Mouse (Mus musculus) forebrain, embryonic 16.5 days (tissue): ENCODE data around the gene Osbpl5. TPM values are rescaled to one million over a fixed set of nuclear protein-coding genes. Genes with fewer than 3 reads are reported as not detected.
"Not testable (repeated sequence)": the region's sequence is repeated elsewhere in the genome, so short reads cannot be mapped to it uniquely, and the experiment has no call there.

Source experiments
- ATAC-seq: fragments of 200-750 bp; cut with Nextera tagmentation; 2 replicates; pipeline ENCODE4 v1.8.0; 2017; ENCODE audit warnings: mild to moderate bottlenecking, moderate library complexity
- H3K27ac ChIP-seq: fragments of 300-500 bp; sonication (generic); 2 replicates; pipeline ENCODE4 v1.5.1; 2014; ENCODE audit warnings: low read length, control low read depth
- H3K27me3 ChIP-seq: fragments of 300-500 bp; sonication (generic); replicated peaks from 2 replicates; pipeline ENCODE4 v1.6.1; 2014; ENCODE audit warnings: low read length; ENCODE audit not compliant: control insufficient read depth, insufficient read depth
- H3K36me3 ChIP-seq: fragments of 300-500 bp; sonication (generic); 2 replicates; pipeline ENCODE4 v1.6.1; 2014; ENCODE audit not compliant: control insufficient read depth, insufficient read depth
- H3K4me1 ChIP-seq: fragments of 300-500 bp; sonication (generic); replicated peaks from 2 replicates; pipeline ENCODE4 v1.6.1; 2014; ENCODE audit warnings: low read length; ENCODE audit not compliant: control insufficient read depth, insufficient read depth
- H3K4me2 ChIP-seq: fragments of 300-500 bp; sonication (generic); 2 replicates; pipeline ENCODE4 v1.6.1; 2014; ENCODE audit warnings: mild to moderate bottlenecking, low read length, control low read depth
- H3K4me3 ChIP-seq: fragments of 300-500 bp; sonication (generic); replicated peaks from 2 replicates; pipeline ENCODE4 v1.5.1; 2014; ENCODE audit warnings: mild to moderate bottlenecking, low read length, control low read depth
- H3K9ac ChIP-seq: fragments of 300-500 bp; sonication (generic); replicated peaks from 2 replicates; pipeline ENCODE4 v1.6.1; 2014; ENCODE audit warnings: low read depth, low read length, control low read depth
- H3K9me3 ChIP-seq: fragments of 300-500 bp; sonication (generic); 2 replicates; pipeline ENCODE4 v1.6.1; 2016; ENCODE audit warnings: low read length; ENCODE audit not compliant: control insufficient read depth
- WGBS: fragments of 180-500 bp; shearing (Covaris S2); extraction: QIAGEN DNeasy Blood & Tissue Kit; methylation state at CpG from one replicate; pipeline ENCODE4 v1.1.7; 2014; 5-methylcytosine and 5-hydroxymethylcytosine counted together
- polyA plus RNA-seq: library from polyadenylated mRNA; unstranded; fragments of >200 nt; fragmentation: Nextera tagmentation; extraction: Ambion mirVana; gene quantifications from 2 replicates; pipeline ENCODE4 v1.2.1, GENCODE M21; 2015

The Osbpl5 gene
- polyA plus RNA-seq, 1 experiment from 2014 or later = 35.8 TPM

- 85% methylated on average over 1 of the region's 1 CpGs for whole genome bisulfite sequencing
- no peak for ATAC-seq
- Histone ChIP-seq H3K27me3 (peaks cover 3% of the 10 kb centered on the region; the same call in 1 of the 2 replicates), H3K27ac (no peak overlapping the region), H3K4me3 (no peak overlapping the region), H3K36me3 (no peaks in the 10 kb centered on the region), H3K9ac (no peak overlapping the region), H3K4me2 (no peak overlapping the region), H3K9me3 (no peaks in the 10 kb centered on the region), H3K4me1 (peaks cover 7% of the 10 kb centered on the region)
Measured at GRCm38 (mm10) chr7:143681566-143681965, 75.2 kb downstream of the Osbpl5 start.

- not testable (repeated sequence) for ATAC-seq, H3K4me3 ChIP-seq, H3K9me3 ChIP-seq, H3K4me1 ChIP-seq, H3K27ac ChIP-seq, H3K27me3 ChIP-seq, H3K4me2 ChIP-seq, H3K36me3 ChIP-seq, H3K9ac ChIP-seq
- WGBS = 61% methylated on average over 2 of the region's 2 CpGs
Measured at GRCm38 (mm10) chr7:143680836-143681235, 75.9 kb downstream of the Osbpl5 start.

GRCm38 (mm10) chr7:143679650-143680049, 77.1 kb downstream of the Osbpl5 start:
- H3K4me3 ChIP-seq, H3K4me2 ChIP-seq, H3K27me3 ChIP-seq, H3K9ac ChIP-seq, H3K27ac ChIP-seq, H3K9me3 ChIP-seq, ATAC-seq, H3K4me1 ChIP-seq, H3K36me3 ChIP-seq: not testable (repeated sequence)
- 76% methylated on average over 2 of the region's 2 CpGs for WGBS

GRCm38 (mm10) chr7:143666427-143667311, 90.1 kb downstream of the Osbpl5 start:
- ATAC-seq = no peak
- no peaks in the 10 kb centered on the region for H3K4me1 ChIP-seq

GRCm38 (mm10) chr7:143663470-143663869, 93.3 kb downstream of the Osbpl5 start:
- no peaks in the 10 kb centered on the region for H3K9me3 ChIP-seq
- no peak overlapping the region for H3K9ac ChIP-seq
- H3K27me3 ChIP-seq = no peaks in the 10 kb centered on the region
- no peak overlapping the region for H3K27ac ChIP-seq
- no peaks in the 10 kb centered on the region for H3K4me1 ChIP-seq
- H3K36me3 ChIP-seq = no peaks in the 10 kb centered on the region
- no peak overlapping the region for H3K4me3 ChIP-seq
- 86% methylated on average over 2 of the region's 2 CpGs for WGBS
- no peak overlapping the region for H3K4me2 ChIP-seq
- ATAC-seq = no peak

More at GRCm38 (mm10) chr7:143666427-143667311, 90.1 kb downstream of the Osbpl5 start:
- H3K36me3 ChIP-seq = no peaks in the 10 kb centered on the region
- no peak overlapping the region for H3K27ac ChIP-seq
- H3K4me3 ChIP-seq = no peak overlapping the region
- H3K9ac ChIP-seq = no peak overlapping the region
- no peak overlapping the region for H3K4me2 ChIP-seq
- no peaks in the 10 kb centered on the region for H3K9me3 ChIP-seq
- no peaks in the 10 kb centered on the region for H3K27me3 ChIP-seq

- Histone ChIP-seq H3K4me3 (no peak overlapping the region), H3K36me3 (no peaks in the 10 kb centered on the region), H3K27ac (no peak overlapping the region), H3K4me1 (no peaks in the 10 kb centered on the region), H3K9ac (no peak overlapping the region), H3K27me3 (no peaks in the 10 kb centered on the region), H3K9me3 (no peaks in the 10 kb centered on the region), H3K4me2 (no peak overlapping the region)
- ATAC-seq = no peak
Measured at GRCm38 (mm10) chr7:143660797-143661196, 96.0 kb downstream of the Osbpl5 start.

GRCm38 (mm10) chr7:143649769-143650346, 106.9 kb downstream of the Osbpl5 start:
- not testable (repeated sequence) for H3K36me3 ChIP-seq, H3K9me3 ChIP-seq, H3K9ac ChIP-seq, ATAC-seq, H3K4me1 ChIP-seq, H3K27ac ChIP-seq, H3K27me3 ChIP-seq
- 47% methylated on average over 10 of the region's 10 CpGs for WGBS
- H3K4me3 ChIP-seq = peak overlapping the region; percentile 81
- H3K4me2 ChIP-seq = peak overlapping the region; percentile 91

- peak within 1 kb of the TSS; percentile 91 for H3K4me2 ChIP-seq
- WGBS = 1% methylated on average over 39 of the region's 39 CpGs
Measured at GRCm38 (mm10) chr7:143649034-143649768, 107.6 kb downstream of the Osbpl5 start, which contains the start of gene Tnfrsf22. Gene Tnfrsf22 (minus strand): TSS chr7:143649661.

GRCm38 (mm10) chr7:143643949-143644348, 112.8 kb downstream of the Osbpl5 start:
- not testable (repeated sequence) for H3K4me1 ChIP-seq, ATAC-seq, H3K4me3 ChIP-seq, H3K9ac ChIP-seq, H3K27me3 ChIP-seq, H3K4me2 ChIP-seq, H3K27ac ChIP-seq, H3K9me3 ChIP-seq, H3K36me3 ChIP-seq
- WGBS = 86% methylated on average over 2 of the region's 2 CpGs

More at GRCm38 (mm10) chr7:143649034-143649768, 107.6 kb downstream of the Osbpl5 start, which contains the start of gene Tnfrsf22:
- peak; percentile 100 for ATAC-seq
- Histone ChIP-seq H3K27ac (no peak within 1 kb of the TSS), H3K27me3 (no peaks in the 10 kb centered on the region), H3K9me3 (no peaks in the 10 kb centered on the region), H3K4me1 (peaks cover 2% of the 10 kb centered on the region; the same call in 1 of the 2 replicates), H3K9ac (peak within 1 kb of the TSS; percentile 73), H3K36me3 (no peaks in the 10 kb centered on the region), H3K4me3 (peak within 1 kb of the TSS; percentile 81)
